Mouse (Mus musculus) megakaryocyte-erythroid progenitor cell, adult 5-6 weeks (primary cell): ENCODE data around the gene Mtfp1. TPM values are rescaled to one million over a fixed set of nuclear protein-coding genes. Genes with fewer than 3 reads are reported as not detected.

Experiments used
- ATAC-seq: replicated peaks from 2 replicates; pipeline ENCODE4 v1.8.0; 2016; ENCODE audit warnings: mild to moderate bottlenecking, inconsistent platforms; ENCODE audit not compliant: severe bottlenecking, poor library complexity, low FRiP score, low TSS enrichment
- total RNA-seq, 2 experiments: library from RNA; stranded (forward) in 1 of 2; stranded (reverse) in 1 of 2; fragments of 200-1000, 215-1000 nt in 1 of 2; fragments of >200 nt in 1 of 2; fragmentation: Nextera tagmentation in 1 of 2; gene quantifications; 2 replicates each; pipeline ENCODE4 v1.2.3; 2014 to 2017

Mtfp1 gene
- total RNA-seq (2014; fragmentation: Nextera tagmentation) = 39.6 and 47.8 TPM in 2 replicates
- 26.3 and 31.4 TPM in 2 replicates for total RNA-seq (2017)

DNA sequence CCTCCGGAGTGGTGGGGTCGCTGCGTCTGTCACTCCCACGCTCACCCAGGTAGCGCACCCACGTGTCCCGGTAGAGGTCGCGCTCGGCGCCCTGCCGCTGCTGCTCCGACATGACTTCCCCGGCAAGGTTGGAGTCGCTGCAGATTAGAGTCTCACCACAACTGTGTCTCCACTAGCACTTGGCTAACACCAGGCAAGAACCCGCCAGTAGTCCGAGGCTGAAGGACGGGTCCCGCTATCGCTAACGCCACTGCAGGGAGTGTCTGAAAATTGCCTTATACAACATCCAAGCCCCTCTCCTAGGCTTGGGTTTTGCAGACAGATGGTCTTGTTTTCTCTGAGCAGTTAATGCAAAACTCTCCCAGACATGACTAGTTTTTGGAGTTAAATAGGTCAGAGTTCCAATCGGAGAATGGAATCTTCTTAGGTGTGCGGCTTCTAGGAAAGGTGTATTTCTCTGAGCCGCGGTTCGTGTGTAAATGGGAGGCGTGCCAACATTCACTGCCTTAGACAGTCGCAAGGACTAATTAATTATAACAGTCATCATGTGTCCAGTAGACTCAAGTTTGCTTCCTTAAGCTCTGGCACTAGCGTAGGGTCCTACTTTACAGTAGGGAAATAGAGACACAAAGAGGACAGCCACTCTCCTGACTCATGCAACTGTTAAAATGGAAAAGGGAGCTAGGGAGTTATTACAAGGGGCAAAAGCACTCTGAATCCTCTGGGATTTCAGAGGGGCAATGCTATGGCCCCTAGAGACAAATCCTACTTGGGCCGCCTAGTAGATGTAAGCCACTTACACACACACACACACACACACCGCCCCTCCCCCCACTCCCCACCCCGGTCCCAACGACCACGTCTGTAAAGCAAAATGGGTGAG, at the start of gene Mtfp1:
Gene Mtfp1, minus strand, starts transcription at position 275 of the 883 bp plus-strand sequence.
- ATAC-seq = peak; percentile 42

DNA sequence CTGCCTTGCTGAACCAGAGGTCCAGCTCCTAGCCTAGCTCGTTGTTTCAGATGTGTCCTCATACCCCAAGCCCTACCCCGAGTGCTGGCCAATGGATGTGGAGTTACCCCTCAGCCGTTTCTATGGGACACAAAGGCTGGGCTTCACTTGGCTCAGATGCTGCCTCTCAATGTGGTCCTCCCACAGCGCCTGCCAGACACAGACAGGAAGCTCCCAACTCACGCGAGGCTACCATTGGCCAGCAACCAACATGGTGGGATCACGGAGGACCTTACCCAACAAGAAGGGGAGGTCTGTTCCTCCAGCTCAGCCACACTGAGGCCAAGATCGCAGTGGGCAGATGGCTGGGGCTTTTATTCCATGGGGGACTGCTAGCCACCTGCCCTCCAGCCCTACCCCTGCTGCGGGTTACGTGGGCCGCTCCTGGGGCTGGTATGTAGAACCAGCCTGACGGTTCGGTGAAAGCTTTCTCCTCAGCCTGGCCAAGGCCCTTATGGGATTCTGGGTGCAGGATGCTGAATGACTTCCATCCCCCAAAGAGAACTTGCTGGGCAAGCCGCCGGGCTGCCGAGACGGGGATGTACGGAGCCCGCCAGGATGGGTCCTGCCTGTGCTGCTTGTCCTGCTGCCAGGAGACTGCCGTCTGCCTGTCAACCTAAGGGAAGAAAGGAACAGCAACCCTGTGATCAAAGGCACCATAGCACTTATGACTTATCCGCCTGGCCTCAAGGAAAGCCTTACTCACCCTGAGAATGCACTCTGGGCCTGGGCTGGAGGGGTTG, 48.2 kb upstream of the Mtfp1 start:
- ATAC-seq = no peak

DNA sequence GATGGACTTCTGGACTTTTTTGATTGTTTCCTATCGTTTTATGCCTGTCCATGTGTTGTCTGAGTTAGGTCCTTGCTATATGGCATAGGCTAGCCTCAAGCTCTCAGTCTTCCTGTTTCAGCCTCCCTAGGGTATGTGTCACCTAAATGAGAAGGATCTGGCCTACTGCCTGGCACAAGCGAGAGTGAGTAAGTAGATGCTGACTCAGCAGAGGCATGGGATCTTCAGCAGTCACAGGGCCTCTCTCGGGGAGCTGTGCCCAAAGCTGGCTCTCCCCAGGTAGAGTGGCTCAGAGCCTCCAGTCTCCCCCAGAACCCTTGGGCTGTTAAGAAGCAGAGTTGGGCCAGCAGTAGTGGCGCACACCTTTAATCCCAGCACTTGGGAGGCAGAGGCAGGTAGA, 47.1 kb upstream of the Mtfp1 start:
- ATAC-seq = no peak

DNA sequence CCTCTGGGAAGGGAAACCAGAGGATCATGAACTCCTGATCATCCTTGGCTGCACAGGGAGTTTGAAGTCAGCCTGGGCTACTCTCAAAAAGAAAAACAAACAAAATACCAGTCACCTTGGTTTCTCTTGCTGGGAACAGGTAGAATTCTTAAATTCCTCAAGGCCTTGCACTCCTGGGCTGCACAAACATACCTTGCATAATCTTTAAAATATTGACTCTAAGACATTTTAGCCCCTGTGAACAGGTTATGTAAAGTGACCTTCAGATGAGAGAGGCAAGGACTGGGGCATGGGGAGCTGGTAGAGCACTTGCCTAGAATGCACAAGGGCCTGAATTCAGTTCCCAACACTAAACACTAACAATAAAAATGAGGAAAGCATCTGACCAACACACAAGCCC, 46.3 kb upstream of the Mtfp1 start:
- ATAC-seq = no peak

DNA sequence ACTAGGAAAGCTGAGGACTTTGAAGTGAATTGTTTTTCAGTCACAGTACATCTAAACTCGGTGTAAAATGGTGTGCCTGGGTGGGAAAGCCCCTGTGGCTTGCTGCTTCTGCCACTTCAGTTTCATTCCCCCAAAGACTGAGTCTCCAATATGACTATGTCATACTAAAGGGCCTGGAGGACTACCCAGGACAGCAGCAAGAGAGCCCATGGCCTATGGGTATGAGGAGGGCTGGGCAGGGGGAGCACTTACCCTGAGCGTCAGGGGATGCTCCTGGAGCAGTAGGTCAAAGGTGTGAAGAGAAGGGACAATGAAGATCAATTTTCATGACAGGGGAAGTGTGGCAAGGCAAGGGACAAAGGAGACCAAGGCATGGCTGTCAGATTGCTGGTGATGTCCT, 43.7 kb upstream of the Mtfp1 start:
- ATAC-seq = no peak

DNA sequence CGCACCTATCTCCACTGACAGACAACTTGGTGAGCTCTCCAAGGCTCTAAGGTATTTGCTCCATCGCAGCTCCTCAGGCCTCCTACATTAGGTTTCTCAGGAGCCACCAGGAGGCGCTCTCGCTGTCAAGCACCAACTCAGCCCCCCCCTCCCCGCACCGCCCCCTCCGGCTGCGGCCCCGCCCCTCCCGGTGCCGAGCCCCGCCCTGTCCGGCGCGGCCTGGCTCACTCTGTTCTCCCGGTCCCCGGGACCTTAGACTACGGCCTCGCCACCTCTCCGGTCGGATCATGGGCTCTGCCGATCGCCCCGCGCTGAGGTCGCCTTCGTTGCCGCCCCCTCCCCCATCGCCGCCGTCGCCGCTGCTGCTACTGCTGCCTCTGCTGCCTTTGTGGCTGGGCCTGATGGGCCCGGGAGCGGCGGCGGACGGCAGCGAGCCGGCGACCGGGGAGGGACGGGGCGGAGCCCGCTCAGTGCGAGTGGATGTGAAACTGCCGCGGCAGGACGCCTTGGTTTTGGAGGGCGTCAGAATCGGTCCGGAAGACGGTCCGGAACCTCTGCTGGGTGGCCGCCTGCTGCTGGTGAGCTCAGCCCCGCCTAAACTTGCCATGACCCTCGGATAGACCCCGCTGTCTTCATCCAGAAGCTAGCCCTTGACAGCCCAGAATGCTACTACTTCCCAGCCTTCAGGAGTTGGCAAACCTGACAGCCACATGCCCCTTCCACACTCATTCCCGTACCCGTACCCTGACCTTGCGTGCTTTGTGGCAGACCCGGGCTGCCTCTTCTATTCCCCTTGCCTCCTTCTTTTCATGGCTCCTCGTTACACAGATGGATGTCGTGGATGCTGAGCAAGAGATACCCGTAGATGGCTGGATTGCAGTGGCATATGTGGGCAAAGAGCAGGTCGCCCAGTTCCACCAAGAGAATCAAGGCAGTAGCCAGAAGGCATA, 40.0 kb upstream of the Mtfp1 start, which contains the start of gene Rnf215:
Gene Rnf215, plus strand, starts transcription at position 217 of the 950 bp plus-strand sequence.
- peak; percentile 71 for ATAC-seq

DNA sequence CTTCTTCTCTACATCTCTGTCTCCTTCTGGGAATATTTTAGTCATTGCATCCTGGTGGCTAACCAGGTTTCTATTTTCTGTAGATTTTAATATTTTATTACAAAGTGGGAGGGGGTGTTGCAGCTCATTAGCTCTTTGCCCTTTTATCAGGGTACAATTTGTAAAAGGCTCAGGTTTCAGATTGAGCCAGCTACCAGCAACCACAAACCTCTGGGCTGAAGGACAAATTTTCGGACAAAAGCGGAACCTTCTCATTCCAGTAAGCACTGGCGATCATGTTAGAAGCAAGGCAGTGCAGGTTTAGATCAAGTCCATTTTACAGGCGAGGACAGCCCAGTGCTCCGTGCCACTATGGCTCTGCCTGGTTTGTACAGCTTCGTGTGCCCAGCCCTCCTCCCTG, 39.2 kb upstream of the Mtfp1 start:
- no peak for ATAC-seq

DNA sequence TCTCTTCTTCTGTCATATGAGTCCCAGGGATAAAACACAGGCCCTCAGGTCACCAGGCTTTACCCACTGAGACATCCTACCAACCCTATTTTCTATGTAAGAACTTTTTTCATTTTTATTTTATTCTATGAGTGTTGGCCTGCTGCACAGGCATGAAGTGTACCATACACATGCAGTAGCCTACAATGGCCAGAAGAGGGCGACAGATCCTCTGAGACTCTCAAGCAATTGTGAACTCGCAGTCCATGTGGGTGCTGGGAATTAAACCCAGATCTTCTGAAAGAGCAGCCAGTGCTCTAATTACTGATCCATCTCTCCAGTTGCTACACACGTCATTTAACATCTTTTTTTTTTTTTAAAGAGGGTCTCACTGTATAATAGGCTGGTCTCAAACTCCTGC, 38.2 kb upstream of the Mtfp1 start:
- ATAC-seq = no peak

DNA sequence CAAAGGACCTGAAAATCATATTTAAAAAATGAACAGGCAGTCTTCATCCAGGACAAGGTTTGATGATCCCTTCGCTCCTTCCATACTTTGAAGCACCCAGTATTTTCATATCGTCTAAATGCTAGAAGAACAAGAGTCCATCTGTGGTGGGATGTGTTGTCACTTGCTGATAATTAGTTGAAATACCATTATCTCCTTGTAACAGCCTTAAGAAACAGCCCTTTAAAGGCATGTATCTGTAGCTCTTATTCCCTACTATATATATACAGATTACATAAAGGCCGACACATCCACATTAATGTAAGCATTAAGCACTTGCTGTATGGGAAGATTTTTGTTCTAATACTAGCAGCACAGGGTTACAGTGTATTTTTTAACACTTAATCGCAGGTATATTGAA, 33.2 kb upstream of the Mtfp1 start:
- ATAC-seq = peak; percentile 45

DNA sequence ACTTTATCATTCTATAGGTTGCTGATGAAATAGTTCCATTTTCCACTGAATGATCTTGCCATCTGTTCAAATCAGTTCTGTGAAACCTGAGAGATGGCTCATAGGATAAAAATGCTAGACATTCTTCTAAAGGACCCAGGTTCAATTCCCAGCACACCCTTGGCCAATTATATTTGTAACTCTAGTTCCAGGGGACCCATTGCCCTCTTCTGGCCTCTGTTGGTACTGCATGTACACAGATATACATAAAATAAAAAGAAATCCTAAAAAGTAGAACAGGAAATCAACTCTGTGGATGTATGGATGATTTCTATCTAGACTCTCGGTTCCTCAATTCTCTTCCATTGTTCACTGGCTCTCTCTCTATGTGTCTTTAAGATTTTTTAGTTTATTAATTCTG, 31.8 kb upstream of the Mtfp1 start:
- no peak for ATAC-seq

DNA sequence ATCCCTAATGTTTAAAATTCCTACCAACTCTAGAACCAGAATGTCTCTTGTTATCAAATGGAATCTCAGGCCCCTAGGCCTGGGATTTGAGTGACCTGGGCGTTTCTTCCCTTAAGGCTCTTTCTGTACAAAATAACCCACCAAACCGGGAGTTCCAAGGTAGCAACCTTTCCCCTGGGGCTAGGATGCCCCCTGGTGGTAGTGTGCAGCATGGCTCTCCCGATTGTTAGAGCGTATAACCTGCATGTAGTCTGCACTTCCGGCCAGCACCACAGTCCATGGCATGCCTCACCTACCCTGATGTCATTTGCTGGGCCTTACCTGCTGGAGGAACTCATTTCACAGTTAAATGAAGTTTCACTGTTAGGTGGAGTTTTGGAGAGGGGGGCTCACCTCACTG, 28.7 kb upstream of the Mtfp1 start:
- peak; percentile 72 for ATAC-seq

DNA sequence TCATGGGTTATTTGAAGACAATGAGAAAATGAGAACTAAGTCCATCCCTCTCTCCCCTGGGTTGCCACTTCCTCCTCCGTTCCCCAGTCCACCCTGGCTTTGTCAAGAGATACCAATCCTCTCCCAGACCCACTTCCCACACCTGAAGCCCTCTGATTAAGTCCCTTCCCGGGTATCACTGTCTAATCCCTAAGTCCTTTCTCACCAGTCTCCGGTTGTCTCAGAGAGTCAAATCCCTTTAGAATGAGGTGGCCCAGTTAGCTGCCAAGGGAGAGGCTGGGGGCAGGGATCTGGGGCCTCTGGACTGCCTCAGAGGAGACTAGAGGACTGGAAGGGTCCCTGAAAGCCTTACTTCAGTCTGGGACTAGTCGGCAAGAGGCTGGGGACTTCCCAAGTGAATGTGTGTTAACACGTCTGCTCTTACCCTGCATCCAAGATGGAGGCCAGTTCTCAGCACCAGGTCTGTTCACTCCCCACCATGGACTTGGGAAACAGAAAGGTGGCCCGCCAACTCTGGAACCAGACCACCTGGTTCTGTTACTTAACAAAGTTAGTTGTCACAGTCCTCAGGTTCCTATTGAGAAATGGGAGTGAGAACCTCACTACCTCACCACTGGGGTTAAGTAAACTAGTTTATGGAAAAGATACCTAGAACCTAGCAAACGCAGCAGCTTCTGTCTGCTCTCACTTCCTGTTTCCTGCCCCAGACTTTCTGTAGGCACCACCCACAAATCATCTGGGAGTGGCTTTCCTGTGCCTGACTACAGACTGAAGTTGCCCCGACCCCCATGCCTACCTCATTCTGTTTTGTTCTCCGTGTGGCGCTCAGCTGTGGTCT, 27.7 kb upstream of the Mtfp1 start, which contains the start of gene Sec14l2:
Gene Sec14l2, minus strand, starts transcription at position 674 of the 838 bp plus-strand sequence.
- peak; percentile 17; the same call in 1 of the 2 replicates for ATAC-seq

DNA sequence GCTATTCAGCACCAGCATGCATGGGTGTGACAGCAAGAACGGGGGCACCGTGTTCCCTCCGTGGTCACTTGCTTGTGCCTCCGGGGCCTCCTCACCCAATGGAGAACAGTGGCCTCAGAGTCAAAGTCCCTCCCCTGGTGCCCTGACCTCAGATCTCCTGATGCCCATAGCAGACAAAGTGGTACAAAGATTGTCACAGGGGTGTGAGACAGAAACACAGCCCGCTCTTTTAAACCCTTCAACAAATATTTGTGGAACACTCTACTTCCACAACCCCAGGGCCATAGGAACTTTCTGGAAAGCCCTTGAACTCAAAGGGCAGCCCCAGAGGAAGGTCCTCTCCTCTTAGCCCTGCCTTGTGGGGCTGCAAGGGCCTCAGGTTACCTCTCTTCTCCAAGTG, 27.0 kb upstream of the Mtfp1 start:
- ATAC-seq = no peak

DNA sequence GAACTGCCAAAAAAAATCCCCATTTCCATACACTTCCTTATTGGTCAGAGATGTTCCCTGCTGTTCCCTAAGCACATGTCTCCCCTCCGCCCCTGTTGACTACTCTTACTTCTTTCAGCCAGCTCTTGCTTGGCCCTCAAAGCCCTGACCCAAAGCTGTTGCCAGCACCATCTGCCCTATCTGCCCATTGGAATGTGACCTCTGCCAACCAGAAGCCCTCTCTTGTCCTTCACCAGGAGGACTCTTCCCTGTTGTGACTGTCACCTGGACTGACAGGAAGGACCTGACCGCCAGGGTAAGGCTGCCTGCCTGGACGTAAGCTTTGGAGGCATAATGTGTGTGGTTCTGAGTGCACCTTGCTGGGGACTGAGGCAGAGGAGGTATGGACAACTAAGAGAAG, 26.4 kb upstream of the Mtfp1 start:
- ATAC-seq = no peak

DNA sequence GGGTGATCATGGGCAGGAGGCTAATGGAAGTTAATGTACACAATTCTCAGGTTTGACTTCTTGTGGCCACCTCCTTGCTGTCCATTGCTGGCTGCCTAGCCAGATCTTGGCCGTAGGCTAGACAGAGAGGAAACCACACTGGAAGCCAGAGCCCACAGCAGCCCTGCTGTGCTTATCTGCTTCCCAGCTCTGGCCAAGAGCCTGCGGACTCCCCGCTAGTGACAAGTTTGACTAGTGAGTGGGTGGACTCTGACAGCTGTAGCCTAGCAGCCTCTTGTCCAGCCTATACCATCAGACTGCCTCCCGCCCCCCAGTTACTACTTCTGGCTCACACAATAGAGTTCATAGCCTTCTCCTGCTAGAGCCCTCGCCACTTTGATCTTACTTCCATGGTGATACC, 24.4 kb upstream of the Mtfp1 start:
- no peak for ATAC-seq

DNA sequence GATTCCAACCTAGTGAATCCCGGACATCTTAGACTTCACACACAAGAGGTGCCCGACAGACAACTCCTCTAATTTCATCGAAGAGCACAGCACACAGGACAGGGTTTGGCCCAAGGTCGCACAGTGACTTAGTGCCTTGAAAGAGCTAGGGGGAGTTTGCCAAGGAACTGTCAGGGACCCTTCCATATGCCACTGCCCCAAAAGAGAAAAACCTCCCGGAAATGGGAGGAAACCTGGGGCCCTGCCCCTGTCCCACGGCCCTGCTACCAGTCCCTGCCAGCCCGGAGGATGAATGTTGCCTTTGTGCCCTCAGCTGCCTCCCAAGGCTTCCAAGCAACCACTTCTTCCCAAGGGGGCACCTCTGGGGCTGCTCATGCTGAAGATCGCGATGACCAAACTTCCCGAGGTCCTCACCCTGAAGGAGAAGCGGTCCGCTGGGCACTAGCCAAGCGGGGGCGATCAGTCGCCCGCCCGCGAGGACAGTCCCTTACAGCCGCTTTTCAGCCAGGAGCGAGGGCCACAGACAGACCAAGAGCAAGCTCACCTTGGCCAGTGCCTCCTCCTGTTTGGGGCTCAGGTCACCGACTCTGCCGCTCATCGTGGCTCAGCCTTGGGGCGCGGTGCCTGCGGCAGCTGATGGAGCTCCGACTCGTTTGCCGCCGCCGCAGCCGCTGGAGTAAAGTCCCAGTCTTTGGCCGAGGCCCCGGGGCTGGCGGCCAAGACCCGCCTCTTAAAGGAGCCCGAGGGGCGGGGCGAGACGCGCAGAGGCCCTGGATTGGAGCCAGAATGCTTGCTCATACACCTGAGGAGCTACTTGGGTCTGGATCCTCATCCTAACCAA, 23.1 kb upstream of the Mtfp1 start:
- ATAC-seq = peak; percentile 41

DNA sequence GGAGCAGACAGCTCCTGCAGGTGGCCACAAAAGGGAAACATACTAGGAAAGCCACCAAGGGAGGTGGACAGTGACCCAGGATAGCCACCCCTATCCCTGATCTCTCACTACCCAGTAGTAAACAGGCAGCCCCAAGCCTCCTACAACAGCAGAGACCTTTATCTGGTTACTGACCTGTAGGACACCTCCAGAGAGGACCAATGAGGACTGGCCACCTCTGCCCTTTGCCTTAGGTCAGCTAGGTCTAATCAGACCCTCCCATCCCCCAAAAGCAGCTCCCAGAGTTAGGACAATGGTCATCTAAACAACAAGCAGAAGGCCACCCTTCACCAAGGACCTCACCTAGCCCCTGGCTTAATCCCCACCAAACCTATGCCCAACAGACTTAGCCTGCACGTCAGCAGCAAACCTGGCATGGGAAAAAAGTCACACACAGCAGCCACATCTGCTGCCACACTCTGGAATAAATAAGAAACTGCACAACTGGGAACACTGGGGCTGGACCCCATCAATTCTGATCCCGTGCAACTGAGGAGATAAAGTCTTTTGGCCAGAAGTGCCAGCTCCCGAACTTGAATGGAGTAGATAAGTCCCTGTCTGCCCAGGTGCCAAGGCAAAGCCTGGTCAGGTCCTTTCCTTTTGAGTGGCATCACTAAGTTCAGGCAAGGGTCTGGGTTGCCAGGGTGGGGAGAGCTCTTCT, 22.3 kb upstream of the Mtfp1 start:
- ATAC-seq = peak; percentile 36
